Mouse (Mus musculus): ENCODE data around the gene Max. TPM values are rescaled to one million over a fixed set of nuclear protein-coding genes. Genes with fewer than 3 reads are reported as not detected.

Gene Max
- polyA plus RNA-seq, 1 experiment from 2014 or later, result 18.4 TPM

GRCm38 (mm10) chr12:76961052-76961931 lies 709 bp downstream of the Max start:
- H3K36me3 ChIP-seq (ENCODE audit: control insufficient read depth, insufficient read depth, low read length), result no peaks in the 10 kb centered on the region; the same call in 1 of the 2 replicates
- H3K4me2 ChIP-seq (ENCODE audit: low read length), result peak overlapping the region; percentile 94
- no peaks in the 10 kb centered on the region for H3K9me3 ChIP-seq (replicated peaks; ENCODE audit: control insufficient read depth, low read length, poor library complexity, severe bottlenecking)
- WGBS, result 5% methylated on average over 36 of the region's 45 CpGs
- H3K9ac ChIP-seq (ENCODE audit: low read depth, low read length), result peak overlapping the region; percentile 86
- peak overlapping the region; percentile 79 for H3K27ac ChIP-seq (ENCODE audit: low read length)
- H3K4me1 ChIP-seq (ENCODE audit: control insufficient read depth, insufficient read depth, low read length), result peaks cover 18% of the 10 kb centered on the region
- H3K27me3 ChIP-seq (ENCODE audit: control insufficient read depth, insufficient read depth, low read depth, low read length), result no peaks in the 10 kb centered on the region
- peak overlapping the region; percentile 96 for H3K4me3 ChIP-seq (ENCODE audit: low read depth, low read length)
- ATAC-seq, result peak; percentile 25

DNA sequence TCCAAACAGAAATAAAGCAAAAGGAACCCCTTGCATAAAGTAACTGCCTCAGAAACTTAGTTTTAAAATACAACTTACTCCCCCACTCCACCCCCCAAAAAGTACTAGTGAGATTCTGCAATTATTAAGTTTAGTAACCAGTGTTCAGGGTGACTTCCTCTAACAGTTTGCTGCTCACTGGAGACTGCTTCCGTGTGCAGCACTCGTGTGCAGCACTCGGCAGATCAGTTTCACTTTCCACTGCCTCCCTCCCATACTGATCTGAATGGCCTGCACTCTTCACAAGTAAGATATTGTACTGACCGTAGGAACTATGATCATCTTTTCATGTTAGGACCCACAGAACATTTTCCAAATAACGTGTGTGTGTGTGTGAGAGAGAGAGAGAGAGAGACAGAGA lies 4.3 kb downstream of the Max start:
- no peaks in the 10 kb centered on the region for H3K27me3 ChIP-seq (ENCODE audit: control insufficient read depth, insufficient read depth, low read depth, low read length)
- no peaks in the 10 kb centered on the region for H3K9me3 ChIP-seq (replicated peaks; ENCODE audit: control insufficient read depth, low read length, poor library complexity, severe bottlenecking)
- 91% methylated on average over 5 of the region's 5 CpGs for WGBS
- H3K9ac ChIP-seq (ENCODE audit: low read depth, low read length), result no peak overlapping the region
- H3K36me3 ChIP-seq (ENCODE audit: control insufficient read depth, insufficient read depth, low read length), result peaks cover 16% of the 10 kb centered on the region
- no peak overlapping the region for H3K4me2 ChIP-seq (ENCODE audit: low read length)
- H3K4me3 ChIP-seq (ENCODE audit: low read depth, low read length), result no peak overlapping the region
- no peak overlapping the region for H3K27ac ChIP-seq (ENCODE audit: low read length)
- no peak for ATAC-seq
- peaks cover 12% of the 10 kb centered on the region for H3K4me1 ChIP-seq (ENCODE audit: control insufficient read depth, insufficient read depth, low read length)

DNA sequence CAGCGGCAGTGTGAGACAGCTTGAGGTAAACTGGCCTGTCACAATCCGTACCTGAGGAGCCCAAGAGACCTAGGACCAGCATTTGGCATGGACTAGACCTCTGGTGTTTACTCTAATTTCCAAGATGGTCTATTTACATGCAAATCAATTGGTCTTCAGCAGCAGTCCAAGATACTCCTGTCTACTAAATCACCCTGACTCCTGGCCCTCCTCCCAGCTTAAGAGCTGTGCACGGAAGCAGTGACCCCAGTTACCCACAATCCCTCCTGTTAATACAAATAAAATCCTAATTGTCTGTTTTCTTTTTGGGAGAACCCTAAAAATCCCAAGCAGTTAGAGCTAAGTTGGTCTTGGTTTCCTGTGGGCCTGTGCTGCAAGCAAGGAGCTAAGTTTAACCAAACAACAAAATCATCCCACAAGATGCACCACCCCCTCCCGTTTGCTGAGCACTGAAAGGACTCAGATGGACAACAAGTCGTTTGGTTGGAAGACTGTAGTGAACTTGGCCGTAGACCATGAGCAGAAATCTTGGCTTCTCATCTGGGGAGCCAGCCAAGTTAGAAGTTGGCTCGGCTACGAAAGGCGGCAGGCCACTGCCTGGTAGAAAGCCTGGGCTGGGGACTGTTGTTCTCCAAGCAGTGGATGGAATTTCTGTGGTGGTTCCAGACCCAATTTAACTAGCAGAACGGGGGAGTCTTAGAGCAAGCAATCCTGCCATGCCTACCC lies 7.1 kb downstream of the Max start:
- H3K9ac ChIP-seq (ENCODE audit: low read depth, low read length), result no peak overlapping the region
- no peak overlapping the region for H3K27ac ChIP-seq (ENCODE audit: low read length)
- no peaks in the 10 kb centered on the region for H3K27me3 ChIP-seq (ENCODE audit: control insufficient read depth, insufficient read depth, low read depth, low read length)
- no peaks in the 10 kb centered on the region for H3K9me3 ChIP-seq (replicated peaks; ENCODE audit: control insufficient read depth, low read length, poor library complexity, severe bottlenecking)
- peak; percentile 67 for ATAC-seq
- no peak overlapping the region for H3K4me3 ChIP-seq (ENCODE audit: low read depth, low read length)
- no peak overlapping the region for H3K4me2 ChIP-seq (ENCODE audit: low read length)
- peaks cover 27% of the 10 kb centered on the region for H3K36me3 ChIP-seq (ENCODE audit: control insufficient read depth, insufficient read depth, low read length)
- no peaks in the 10 kb centered on the region for H3K4me1 ChIP-seq (ENCODE audit: control insufficient read depth, insufficient read depth, low read length)
- WGBS, result 78% methylated on average over 10 of the region's 10 CpGs

DNA sequence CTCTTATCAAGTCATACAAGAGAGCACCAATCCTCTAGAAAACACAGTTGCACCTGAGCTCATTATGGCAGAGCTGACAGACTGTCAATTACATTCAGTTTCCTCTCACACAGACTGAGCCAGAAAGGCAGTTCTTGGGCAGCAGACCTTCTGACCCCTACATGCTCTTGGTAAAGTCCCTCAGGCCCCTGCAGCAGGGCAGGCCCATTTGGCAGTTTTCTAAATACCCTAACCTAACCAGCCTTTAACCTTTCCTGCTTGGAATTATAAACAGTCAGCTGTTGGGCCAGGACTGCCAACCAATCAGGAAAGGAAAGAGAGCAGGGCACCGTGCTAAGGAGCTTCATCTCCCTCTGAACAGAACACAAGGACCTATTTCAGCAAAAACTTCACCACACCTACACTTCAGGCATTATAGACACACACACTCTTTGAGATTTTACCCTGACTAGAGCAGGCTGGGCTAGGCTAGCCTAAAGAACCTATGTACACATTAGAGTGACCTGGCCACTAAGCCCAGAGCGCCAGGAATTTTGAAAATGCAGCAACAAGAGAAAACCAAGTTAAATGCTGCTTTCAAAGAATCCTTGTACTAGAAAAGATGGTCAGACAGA lies 8.1 kb downstream of the Max start:
- H3K36me3 ChIP-seq (ENCODE audit: control insufficient read depth, insufficient read depth, low read length), result peaks cover 35% of the 10 kb centered on the region
- ATAC-seq, result no peak
- H3K9ac ChIP-seq (ENCODE audit: low read depth, low read length), result no peak overlapping the region
- 90% methylated on average over 2 of the region's 2 CpGs for WGBS
- H3K4me2 ChIP-seq (ENCODE audit: low read length), result no peak overlapping the region
- no peaks in the 10 kb centered on the region for H3K4me1 ChIP-seq (ENCODE audit: control insufficient read depth, insufficient read depth, low read length)
- H3K9me3 ChIP-seq (replicated peaks; ENCODE audit: control insufficient read depth, low read length, poor library complexity, severe bottlenecking), result no peaks in the 10 kb centered on the region
- H3K27me3 ChIP-seq (ENCODE audit: control insufficient read depth, insufficient read depth, low read depth, low read length), result no peaks in the 10 kb centered on the region
- H3K27ac ChIP-seq (ENCODE audit: low read length), result no peak overlapping the region
- no peak overlapping the region for H3K4me3 ChIP-seq (ENCODE audit: low read depth, low read length)

DNA sequence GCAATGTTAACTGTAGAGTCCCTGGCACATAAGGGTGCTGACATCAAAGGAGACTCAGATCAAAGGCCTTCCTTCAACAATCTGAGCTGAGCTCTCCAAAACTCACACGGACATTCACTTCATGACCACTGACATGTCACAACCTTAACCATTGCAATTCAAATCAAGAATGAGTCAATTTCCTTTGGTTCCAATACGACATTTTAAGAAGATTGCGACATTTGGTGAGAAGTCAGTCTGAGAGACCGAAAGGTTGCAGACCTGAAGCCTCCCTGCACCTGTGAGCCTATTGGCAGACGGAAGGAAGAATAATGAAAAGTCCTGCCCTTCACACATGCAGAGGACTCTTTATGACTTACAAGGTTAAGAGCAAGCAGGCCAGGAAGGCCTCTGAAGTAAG lies 11.7 kb downstream of the Max start:
- no peak for ATAC-seq
- Histone ChIP-seq H3K9me3 (replicated peaks; ENCODE audit: control insufficient read depth, low read length, poor library complexity, severe bottlenecking) (no peaks in the 10 kb centered on the region), H3K9ac (ENCODE audit: low read depth, low read length) (no peak overlapping the region), H3K36me3 (ENCODE audit: control insufficient read depth, insufficient read depth, low read length) (peaks cover 50% of the 10 kb centered on the region), H3K27ac (ENCODE audit: low read length) (no peak overlapping the region), H3K4me3 (ENCODE audit: low read depth, low read length) (no peak overlapping the region), H3K27me3 (ENCODE audit: control insufficient read depth, insufficient read depth, low read depth, low read length) (no peaks in the 10 kb centered on the region), H3K4me1 (ENCODE audit: control insufficient read depth, insufficient read depth, low read length) (no peaks in the 10 kb centered on the region), H3K4me2 (ENCODE audit: low read length) (no peak overlapping the region)
- whole genome bisulfite sequencing, result 87% methylated on average over 5 of the region's 5 CpGs

- 88% methylated on average over 3 of the region's 3 CpGs for WGBS
These were observed 13.2 kb downstream of the Max start for GRCm38 (mm10) chr12:76948781-76949180.

DNA sequence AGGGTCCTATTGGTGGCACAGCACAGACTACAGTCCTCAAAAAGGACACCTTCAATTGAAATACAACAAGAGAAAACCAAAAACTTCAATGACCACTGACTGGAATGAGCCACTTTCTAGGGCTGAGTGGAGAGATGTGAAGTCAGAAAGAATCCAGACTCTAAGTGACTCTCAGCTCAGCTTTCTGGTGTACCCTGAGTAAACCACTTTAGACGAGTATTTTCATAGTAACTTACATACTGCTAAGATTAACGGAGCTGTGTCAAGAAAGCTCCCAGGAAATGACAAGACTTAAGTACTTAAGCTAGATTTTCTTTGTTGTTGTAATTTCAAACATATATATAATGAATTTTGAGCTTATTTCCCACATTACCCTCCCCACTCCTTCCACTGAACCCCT lies 13.8 kb downstream of the Max start:
- WGBS, result 94% methylated on average over 2 of the region's 2 CpGs
- H3K27me3 ChIP-seq (ENCODE audit: control insufficient read depth, insufficient read depth, low read depth, low read length), result no peaks in the 10 kb centered on the region
- no peak overlapping the region for H3K27ac ChIP-seq (ENCODE audit: low read length)
- no peak overlapping the region for H3K4me2 ChIP-seq (ENCODE audit: low read length)
- ATAC-seq, result no peak
- H3K36me3 ChIP-seq (ENCODE audit: control insufficient read depth, insufficient read depth, low read length), result peaks cover 49% of the 10 kb centered on the region
- no peaks in the 10 kb centered on the region for H3K4me1 ChIP-seq (ENCODE audit: control insufficient read depth, insufficient read depth, low read length)
- no peak overlapping the region for H3K9ac ChIP-seq (ENCODE audit: low read depth, low read length)
- no peak overlapping the region for H3K4me3 ChIP-seq (ENCODE audit: low read depth, low read length)
- H3K9me3 ChIP-seq (replicated peaks; ENCODE audit: control insufficient read depth, low read length, poor library complexity, severe bottlenecking), result no peaks in the 10 kb centered on the region

More at GRCm38 (mm10) chr12:76948781-76949180, 13.2 kb downstream of the Max start:
- Histone ChIP-seq H3K27me3 (ENCODE audit: control insufficient read depth, insufficient read depth, low read depth, low read length) (no peaks in the 10 kb centered on the region), H3K9ac (ENCODE audit: low read depth, low read length) (no peak overlapping the region), H3K4me2 (ENCODE audit: low read length) (no peak overlapping the region), H3K4me1 (ENCODE audit: control insufficient read depth, insufficient read depth, low read length) (no peaks in the 10 kb centered on the region), H3K4me3 (ENCODE audit: low read depth, low read length) (no peak overlapping the region), H3K36me3 (ENCODE audit: control insufficient read depth, insufficient read depth, low read length) (peaks cover 54% of the 10 kb centered on the region), H3K27ac (ENCODE audit: low read length) (no peak overlapping the region), H3K9me3 (replicated peaks; ENCODE audit: control insufficient read depth, low read length, poor library complexity, severe bottlenecking) (no peaks in the 10 kb centered on the region)
- ATAC-seq, result no peak

DNA sequence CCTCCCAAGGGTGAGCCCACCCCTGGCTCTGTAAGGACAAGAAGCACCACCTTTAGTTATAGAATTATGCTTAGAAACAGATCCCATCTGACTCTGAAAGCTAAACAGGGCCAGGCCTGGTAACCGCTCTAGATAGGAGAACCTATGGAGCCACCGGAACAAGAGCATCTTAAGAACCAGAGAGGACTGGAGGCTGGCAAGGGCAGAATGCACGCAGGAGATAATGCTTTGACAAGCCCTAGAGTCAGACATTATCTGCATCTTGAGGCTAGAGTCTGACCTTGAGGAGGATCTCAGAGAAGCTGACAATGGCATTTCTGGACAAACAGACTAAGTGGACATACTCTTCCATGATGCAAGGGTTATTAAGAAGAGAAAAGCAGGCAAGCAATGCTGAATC lies 14.5 kb downstream of the Max start:
- Histone ChIP-seq H3K4me3 (ENCODE audit: low read depth, low read length) (no peak overlapping the region), H3K9ac (ENCODE audit: low read depth, low read length) (no peak overlapping the region), H3K36me3 (ENCODE audit: control insufficient read depth, insufficient read depth, low read length) (peaks cover 42% of the 10 kb centered on the region), H3K9me3 (replicated peaks; ENCODE audit: control insufficient read depth, low read length, poor library complexity, severe bottlenecking) (no peaks in the 10 kb centered on the region), H3K4me1 (ENCODE audit: control insufficient read depth, insufficient read depth, low read length) (no peaks in the 10 kb centered on the region), H3K4me2 (ENCODE audit: low read length) (no peak overlapping the region), H3K27me3 (ENCODE audit: control insufficient read depth, insufficient read depth, low read depth, low read length) (no peaks in the 10 kb centered on the region), H3K27ac (ENCODE audit: low read length) (no peak overlapping the region)
- ATAC-seq, result no peak
- 95% methylated on average over 3 of the region's 3 CpGs for WGBS

DNA sequence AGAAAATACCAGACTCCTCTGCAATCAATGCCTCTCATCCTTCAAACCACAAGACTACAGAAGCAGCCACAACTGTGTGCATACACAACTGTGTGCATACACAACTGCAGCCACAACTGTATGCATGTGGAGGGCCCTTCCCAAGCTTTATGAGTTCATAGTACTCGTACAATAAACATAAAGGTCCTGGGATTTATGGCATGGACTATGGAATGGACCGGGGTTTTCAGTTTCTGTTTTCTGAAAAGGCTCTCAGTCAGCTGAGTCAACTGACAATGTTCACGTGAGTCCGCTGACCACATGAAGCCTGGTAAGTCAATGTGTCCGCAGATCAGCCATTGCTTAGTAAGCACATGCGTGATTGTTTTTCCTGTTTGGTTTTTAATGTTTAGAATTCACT lies 18.5 kb downstream of the Max start:
- no peaks in the 10 kb centered on the region for H3K4me1 ChIP-seq (ENCODE audit: control insufficient read depth, insufficient read depth, low read length)
- no peak overlapping the region for H3K9ac ChIP-seq (ENCODE audit: low read depth, low read length)
- no peaks in the 10 kb centered on the region for H3K27me3 ChIP-seq (ENCODE audit: control insufficient read depth, insufficient read depth, low read depth, low read length)
- no peak overlapping the region for H3K4me3 ChIP-seq (ENCODE audit: low read depth, low read length)
- H3K36me3 ChIP-seq (ENCODE audit: control insufficient read depth, insufficient read depth, low read length), result peaks cover 42% of the 10 kb centered on the region
- ATAC-seq, result no peak
- 94% methylated on average over 6 of the region's 6 CpGs for WGBS
- no peak overlapping the region for H3K4me2 ChIP-seq (ENCODE audit: low read length)
- H3K9me3 ChIP-seq (replicated peaks; ENCODE audit: control insufficient read depth, low read length, poor library complexity, severe bottlenecking), result no peaks in the 10 kb centered on the region
- no peak overlapping the region for H3K27ac ChIP-seq (ENCODE audit: low read length)
